Mouse (Mus musculus) neural tube, embryonic 11.5 days (tissue): Measurements from ENCODE around the gene Creg1. TPM values are rescaled to one million over a fixed set of nuclear protein-coding genes. Genes with fewer than 3 reads are reported as not detected.
A peak's percentile ranks its signal among the peaks of the same experiment; 100 is the strongest.

Experiments used
- ATAC-seq: fragments of 200-750 bp; cut with Nextera tagmentation; 2 replicates; pipeline ENCODE4 v1.8.0; 2017; ENCODE audit warnings: moderate number of reproducible peaks, mild to moderate bottlenecking, moderate TSS enrichment, moderate library complexity; ENCODE audit not compliant: insufficient read depth, low FRiP score, low TSS enrichment
- DNase-seq: peaks from one replicate; pipeline ENCODE4 v3.0.0-alpha.2; 2015; ENCODE audit warnings: low spot score
- H3K27ac ChIP-seq: fragments of 300-500 bp; sonication (generic); 2 replicates; pipeline ENCODE4 v1.5.1; 2014; ENCODE audit warnings: low read depth, mild to moderate bottlenecking, low read length
- H3K27me3 ChIP-seq: fragments of 300-500 bp; sonication (generic); 2 replicates; pipeline ENCODE4 v1.6.1; 2014; ENCODE audit warnings: mild to moderate bottlenecking, low read length, mixed read lengths; ENCODE audit not compliant: control insufficient read depth, insufficient read depth
- H3K36me3 ChIP-seq: fragments of 300-500 bp; sonication (generic); 2 replicates; pipeline ENCODE4 v1.6.1; 2014; ENCODE audit warnings: mild to moderate bottlenecking, low read length, moderate library complexity, mixed read lengths; ENCODE audit not compliant: control insufficient read depth, insufficient read depth
- H3K4me1 ChIP-seq: fragments of 300-500 bp; sonication (generic); 2 replicates; pipeline ENCODE4 v1.6.1; 2014; ENCODE audit warnings: low read length, mixed read lengths; ENCODE audit not compliant: control insufficient read depth, insufficient read depth
- H3K4me2 ChIP-seq: fragments of 300-500 bp; sonication (generic); 2 replicates; pipeline ENCODE4 v1.6.1; 2014; ENCODE audit warnings: low read depth, mild to moderate bottlenecking, moderate library complexity
- H3K4me3 ChIP-seq: fragments of 300-500 bp; sonication (generic); 2 replicates; pipeline ENCODE4 v1.5.1; 2014; ENCODE audit warnings: low read depth, low read length
- H3K9ac ChIP-seq: fragments of 300-500 bp; sonication (generic); 2 replicates; pipeline ENCODE4 v1.6.1; 2014; ENCODE audit warnings: mild to moderate bottlenecking, low read length
- H3K9me3 ChIP-seq: fragments of 300-500 bp; sonication (generic); 2 replicates; pipeline ENCODE4 v1.6.1; 2016; ENCODE audit warnings: low read length; ENCODE audit not compliant: control insufficient read depth
- WGBS: fragments of 180-500 bp; shearing (Covaris S2); extraction: QIAGEN DNeasy Blood & Tissue Kit; methylation state at CpG from one replicate; pipeline ENCODE4 v1.1.7; 2014; 5-methylcytosine and 5-hydroxymethylcytosine counted together
- polyA plus RNA-seq: library from polyadenylated mRNA; unstranded; fragments of >200 nt; fragmentation: Nextera tagmentation; extraction: Ambion mirVana; gene quantifications from 2 replicates; pipeline ENCODE4 v1.2.1, GENCODE M21; 2014

The Creg1 gene
- polyA plus RNA-seq, 1 experiment from 2014 or later: 39.2 TPM

DNA sequence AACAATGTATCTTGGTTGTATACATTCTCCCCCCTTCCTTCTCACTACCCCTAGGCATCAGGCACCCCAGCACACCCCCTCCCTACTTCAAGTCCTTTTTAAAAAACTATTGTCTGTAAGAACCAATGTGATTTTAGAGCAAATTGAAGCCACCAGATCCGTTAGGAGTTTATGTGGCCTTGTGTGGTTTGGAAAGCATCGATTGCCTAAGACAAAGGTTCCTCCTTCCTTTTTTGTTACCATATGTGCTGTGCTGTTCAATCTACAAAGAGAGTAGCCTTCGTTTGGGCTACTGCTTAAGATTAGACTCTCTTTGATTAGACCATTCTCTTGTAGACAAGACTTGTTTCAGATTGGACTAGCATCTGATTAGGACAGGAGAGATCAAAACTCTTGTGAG is 25.7 kb upstream of the Creg1 start:
- Histone ChIP-seq H3K27ac (no peak overlapping the region), H3K36me3 (no peaks in the 10 kb centered on the region), H3K4me2 (no peak overlapping the region), H3K27me3 (no peaks in the 10 kb centered on the region), H3K4me1 (no peaks in the 10 kb centered on the region; the same call in 1 of the 2 replicates), H3K9me3 (no peaks in the 10 kb centered on the region), H3K9ac (no peak overlapping the region), H3K4me3 (no peak overlapping the region)
- no peak for DNase-seq
- 78% methylated on average over 3 of the region's 3 CpGs for WGBS
- ATAC-seq: no peak

DNA sequence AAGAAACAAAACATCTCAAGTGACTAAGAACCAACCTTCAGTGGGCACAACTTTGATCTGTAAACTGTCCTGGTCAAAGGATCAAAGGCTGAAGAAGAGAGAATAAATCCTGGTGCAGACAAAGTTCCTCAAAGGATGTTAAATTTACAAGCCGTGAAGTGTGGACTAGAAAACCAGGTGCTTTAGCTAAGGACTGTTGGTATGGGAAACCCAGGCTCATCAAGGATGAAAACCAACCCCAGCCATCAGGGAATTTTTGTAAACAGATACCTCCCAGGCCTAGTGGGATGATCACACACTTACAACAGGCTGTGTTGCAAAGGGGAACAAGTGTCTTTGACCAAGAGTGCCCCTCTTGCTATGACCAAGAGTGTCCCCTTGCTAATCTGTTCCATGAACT is 24.6 kb upstream of the Creg1 start:
- H3K27ac ChIP-seq: no peak overlapping the region
- ATAC-seq: no peak
- no peak overlapping the region for H3K4me3 ChIP-seq
- no peak overlapping the region for H3K4me2 ChIP-seq
- H3K4me1 ChIP-seq: no peaks in the 10 kb centered on the region; the same call in 1 of the 2 replicates
- no peaks in the 10 kb centered on the region for H3K36me3 ChIP-seq
- no peak overlapping the region for H3K9ac ChIP-seq
- WGBS: 56% methylated on average over 1 of the region's 1 CpGs
- no peak for DNase-seq
- no peaks in the 10 kb centered on the region for H3K9me3 ChIP-seq
- no peaks in the 10 kb centered on the region for H3K27me3 ChIP-seq

DNA sequence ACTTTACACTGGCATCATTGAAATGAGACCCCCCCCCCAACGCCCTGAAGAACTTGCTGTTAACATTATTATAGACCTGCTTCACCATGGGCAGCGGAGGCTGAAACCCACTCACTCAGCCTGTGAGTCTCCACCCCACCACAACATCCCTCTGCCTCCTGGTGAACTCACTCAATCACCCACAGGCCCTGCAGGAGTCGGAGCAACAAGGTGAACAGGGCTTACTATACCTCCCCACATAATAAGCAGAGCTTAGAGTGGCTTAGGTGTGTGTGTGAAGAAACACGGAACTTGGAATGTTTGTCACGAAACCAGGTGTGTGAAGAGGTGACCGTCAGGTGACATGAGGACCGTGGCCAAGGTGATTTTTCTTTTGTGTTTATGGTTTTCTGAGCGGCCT is 21.6 kb upstream of the Creg1 start:
- Histone ChIP-seq H3K9me3 (no peaks in the 10 kb centered on the region), H3K4me3 (no peak overlapping the region), H3K4me1 (no peaks in the 10 kb centered on the region), H3K27ac (no peak overlapping the region), H3K9ac (no peak overlapping the region), H3K4me2 (no peak overlapping the region), H3K27me3 (no peaks in the 10 kb centered on the region), H3K36me3 (no peaks in the 10 kb centered on the region)
- WGBS: 92% methylated on average over 8 of the region's 8 CpGs
- DNase-seq (no peak), ATAC-seq (no peak)

DNA sequence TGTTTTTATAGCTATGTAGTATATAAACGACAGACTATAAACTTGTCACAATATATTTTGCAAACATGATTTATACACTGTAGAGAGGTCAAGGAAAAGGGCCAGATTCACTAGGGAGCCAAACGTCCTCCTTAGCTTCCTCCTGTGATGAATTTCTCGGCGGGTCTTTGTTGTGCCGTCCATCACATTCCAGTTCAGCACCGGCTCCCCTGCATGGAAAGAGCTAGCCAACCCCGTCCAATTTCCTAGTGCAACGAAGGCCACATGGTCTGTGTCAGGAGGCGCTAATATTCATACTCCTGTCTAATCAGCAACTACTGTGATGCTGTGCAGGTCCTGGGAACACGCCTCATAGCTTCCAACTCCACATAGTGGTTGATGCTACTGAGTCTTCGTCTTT is 15.5 kb upstream of the Creg1 start:
- Histone ChIP-seq H3K4me3 (no peak overlapping the region), H3K4me1 (no peaks in the 10 kb centered on the region)

DNA sequence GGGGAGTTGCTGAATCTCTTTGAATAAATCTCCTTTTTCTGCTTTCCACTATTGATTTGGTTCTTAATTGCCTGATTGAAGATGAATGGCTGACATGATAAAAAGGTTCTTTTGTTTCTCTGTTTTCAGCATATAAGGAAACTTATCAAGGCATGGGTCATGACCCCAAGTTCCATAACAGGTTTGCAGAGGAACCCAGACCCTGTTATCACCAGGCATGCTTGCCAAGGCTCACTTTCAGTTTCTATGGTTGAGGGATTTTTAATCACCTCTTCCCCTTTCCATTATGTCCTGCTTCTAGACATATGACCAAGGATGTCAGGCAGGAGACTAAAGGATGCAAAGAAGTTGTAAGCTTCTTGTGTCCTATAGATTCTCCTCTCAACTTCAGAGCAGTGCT is 12.4 kb upstream of the Creg1 start:
- no peaks in the 10 kb centered on the region for H3K27me3 ChIP-seq
- no peaks in the 10 kb centered on the region for H3K4me1 ChIP-seq
- DNase-seq (no peak), ATAC-seq (no peak)
- no peak overlapping the region for H3K4me3 ChIP-seq
- H3K27ac ChIP-seq: no peak overlapping the region
- no peaks in the 10 kb centered on the region for H3K9me3 ChIP-seq
- H3K36me3 ChIP-seq: no peaks in the 10 kb centered on the region
- H3K9ac ChIP-seq: no peak overlapping the region
- H3K4me2 ChIP-seq: no peak overlapping the region

More for the DNA sequence above, 15.5 kb upstream of the Creg1 start:
- DNase-seq (peak; percentile 22), ATAC-seq (no peak)
- Histone ChIP-seq H3K9me3 (no peaks in the 10 kb centered on the region), H3K36me3 (no peaks in the 10 kb centered on the region), H3K4me2 (no peak overlapping the region), H3K9ac (no peak overlapping the region), H3K27ac (no peak overlapping the region), H3K27me3 (no peaks in the 10 kb centered on the region)
- WGBS: 38% methylated on average over 11 of the region's 11 CpGs

DNA sequence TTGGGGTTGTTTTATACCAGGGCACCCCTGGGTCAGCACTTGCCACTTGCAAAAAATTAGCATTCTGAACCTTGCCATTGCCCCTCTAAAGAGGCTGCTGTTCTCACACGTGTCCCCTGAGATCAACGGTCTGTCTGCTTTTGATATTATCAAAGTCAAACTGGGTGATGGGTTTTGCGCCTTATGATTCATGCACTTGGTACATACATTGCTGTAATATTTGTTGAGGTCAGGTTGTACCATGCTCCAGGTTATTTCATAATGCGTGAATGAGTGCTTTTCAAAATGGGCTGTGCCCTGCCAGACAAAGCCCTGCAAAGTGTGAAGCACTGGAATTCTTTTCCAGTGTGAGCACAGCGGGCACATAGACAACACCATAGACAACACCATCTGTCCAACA is 11.7 kb upstream of the Creg1 start:
- ATAC-seq: no peak
- Histone ChIP-seq H3K36me3 (no peaks in the 10 kb centered on the region), H3K9ac (no peak overlapping the region), H3K27ac (no peak overlapping the region), H3K4me1 (no peaks in the 10 kb centered on the region), H3K9me3 (no peaks in the 10 kb centered on the region), H3K4me2 (no peak overlapping the region), H3K27me3 (no peaks in the 10 kb centered on the region), H3K4me3 (no peak overlapping the region)
- no peak for DNase-seq
- 83% methylated on average over 5 of the region's 5 CpGs for WGBS

DNA sequence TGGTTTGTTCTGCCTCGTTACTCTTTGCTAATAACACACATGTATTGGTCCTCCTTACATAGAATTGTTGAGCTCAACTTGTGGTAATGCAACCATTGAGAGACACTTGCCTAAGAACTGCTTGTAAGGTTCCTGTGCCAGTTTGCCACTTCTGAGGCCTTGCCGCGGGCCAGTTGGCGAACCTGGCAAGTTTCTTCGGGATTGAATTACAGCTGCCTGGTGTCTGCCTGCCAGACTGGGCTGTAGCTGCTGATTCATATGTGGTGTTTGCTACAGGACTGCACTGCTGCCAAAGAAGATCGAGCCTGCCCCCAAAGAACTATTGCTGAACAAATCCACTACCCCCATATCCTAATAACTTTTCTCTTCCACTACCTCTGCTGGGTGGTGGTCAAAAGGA is 9.3 kb upstream of the Creg1 start:
- Histone ChIP-seq H3K4me1 (no peaks in the 10 kb centered on the region), H3K27ac (no peak overlapping the region), H3K4me3 (no peak overlapping the region), H3K36me3 (no peaks in the 10 kb centered on the region), H3K4me2 (no peak overlapping the region), H3K9ac (no peak overlapping the region), H3K27me3 (no peaks in the 10 kb centered on the region), H3K9me3 (no peaks in the 10 kb centered on the region)
- ATAC-seq: no peak
- DNase-seq: no peak
- 93% methylated on average over 6 of the region's 6 CpGs for WGBS

DNA sequence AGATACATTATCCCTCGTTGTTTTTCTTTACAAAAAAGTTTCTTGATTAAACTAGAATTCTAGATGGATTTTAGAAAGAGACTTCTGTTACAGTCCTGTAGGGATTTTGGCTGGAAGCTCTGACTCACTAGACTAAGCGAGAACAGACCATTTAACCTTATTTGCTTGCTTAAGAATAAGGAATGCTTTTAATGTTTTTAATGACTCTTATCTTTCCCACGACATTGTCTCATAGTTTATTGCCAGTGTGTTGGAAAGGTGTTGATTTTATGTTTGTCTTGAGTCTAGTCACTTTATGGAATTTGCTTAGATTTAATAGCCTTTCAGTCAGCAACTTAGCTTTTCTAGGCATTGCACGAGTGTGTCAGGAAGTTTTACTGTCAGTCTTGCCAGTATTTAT is 8.4 kb upstream of the Creg1 start:
- H3K36me3 ChIP-seq: no peaks in the 10 kb centered on the region
- no peak for ATAC-seq
- no peak overlapping the region for H3K4me2 ChIP-seq
- WGBS: 62% methylated on average over 4 of the region's 4 CpGs
- H3K4me3 ChIP-seq: no peak overlapping the region
- no peak overlapping the region for H3K27ac ChIP-seq
- H3K9ac ChIP-seq: no peak overlapping the region
- H3K27me3 ChIP-seq: no peaks in the 10 kb centered on the region
- no peaks in the 10 kb centered on the region for H3K4me1 ChIP-seq
- H3K9me3 ChIP-seq: no peaks in the 10 kb centered on the region
- no peak for DNase-seq

DNA sequence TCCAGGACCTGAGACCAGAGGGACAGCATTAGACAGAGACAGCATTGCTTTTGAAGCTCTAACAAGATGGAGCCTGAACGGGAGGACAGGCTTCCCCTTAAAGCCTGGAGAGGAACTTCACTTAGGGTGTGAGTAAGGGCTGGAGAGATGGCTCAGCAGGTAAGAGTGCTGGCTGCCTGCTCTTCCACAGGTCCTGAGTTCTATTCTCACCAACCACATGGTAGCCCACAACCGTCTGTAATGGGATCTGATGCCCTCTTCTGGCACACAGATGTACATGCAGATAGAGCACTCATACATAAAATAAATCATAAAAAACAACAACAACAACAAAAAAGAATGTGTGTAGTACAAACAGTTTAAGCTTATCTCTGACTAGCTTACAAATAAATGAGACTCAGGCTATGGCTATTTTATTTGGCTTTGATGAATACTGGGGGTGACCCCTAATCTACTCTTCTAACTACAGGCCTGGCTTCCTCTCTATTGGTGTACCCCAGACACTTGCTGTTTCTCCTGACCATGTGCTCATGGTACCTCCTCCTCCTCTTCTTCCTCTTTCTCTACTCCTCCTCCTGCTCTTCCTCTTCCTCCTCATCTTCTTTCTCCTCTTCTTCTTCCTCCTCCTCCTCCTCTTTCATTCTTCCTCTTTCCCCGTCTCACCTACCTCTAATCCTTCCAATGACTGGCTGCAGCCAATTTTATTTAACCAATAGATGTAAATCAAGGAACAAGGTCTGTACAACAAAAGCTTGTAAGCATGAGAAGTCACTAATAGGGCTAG is 1.8 kb upstream of the Creg1 start:
- DNase-seq (no peak), ATAC-seq (no peak)
- Histone ChIP-seq H3K9me3 (no peaks in the 10 kb centered on the region), H3K4me1 (peaks cover 5% of the 10 kb centered on the region), H3K4me2 (no peak overlapping the region), H3K9ac (no peak overlapping the region), H3K36me3 (no peaks in the 10 kb centered on the region), H3K4me3 (no peak overlapping the region), H3K27me3 (peaks cover 6% of the 10 kb centered on the region; the same call in 1 of the 2 replicates), H3K27ac (no peak overlapping the region)
- WGBS: 80% methylated on average over 3 of the region's 3 CpGs
